Comparison of ENCODE assay signal across 23 mouse cellular contexts in the genomic region with DNA sequence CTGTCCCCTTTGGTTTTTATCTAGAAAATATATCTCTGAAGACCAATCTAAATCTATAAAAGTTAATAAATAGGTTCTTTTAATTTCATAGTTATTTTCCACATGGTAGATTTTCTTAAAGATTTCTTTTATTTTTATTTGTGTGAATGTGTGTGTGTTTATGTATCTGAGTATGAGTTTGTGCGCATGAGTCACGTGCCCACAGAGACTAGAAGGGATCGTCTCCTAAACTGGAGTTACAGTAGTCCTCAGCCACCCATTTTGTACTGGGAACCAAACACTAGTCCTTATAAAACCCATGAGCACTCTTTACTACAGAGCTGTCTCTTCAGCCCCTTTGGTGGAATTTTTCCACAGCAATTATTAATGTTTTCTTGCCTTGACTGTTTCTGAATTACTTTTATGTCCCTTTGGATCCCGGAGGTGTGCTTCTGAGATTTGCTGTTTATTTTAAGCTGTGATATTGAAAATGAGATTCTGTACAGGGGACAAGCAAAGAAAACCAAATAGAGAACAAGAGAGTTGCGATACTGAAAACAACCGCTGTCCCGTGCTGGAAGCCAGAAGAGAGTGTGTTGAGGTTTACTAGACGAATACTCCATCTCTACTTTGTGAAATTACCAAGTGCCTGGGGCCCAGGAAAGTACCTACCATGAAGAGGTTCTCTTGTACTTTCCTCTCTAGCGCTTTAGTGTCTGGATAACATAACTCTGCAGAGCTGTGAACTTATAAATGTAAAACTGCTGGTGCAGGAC.
"Had no signal": no experiment of that assay in that cellular context is flagged by ENCODE, and none has a peak within 500 bp of the region (broad histone marks: within the 10 kb centered on the region; RNA-seq: fewer than 3 reads in every experiment).

No protein-coding gene starts in this region.

- H3K27ac ChIP-seq: limb, embryonic 10.5 days; limb, embryonic 13.5 days; liver, embryonic 12.5 days; liver, embryonic 15.5 days; lung, embryonic 15.5 days; midbrain, embryonic 10.5 days; midbrain, embryonic 13.5 days; neural tube, embryonic 13.5 days; stomach, embryonic 15.5 days had no signal

- H3K27me3 ChIP-seq: limb, embryonic 13.5 days; liver, embryonic 12.5 days; liver, embryonic 15.5 days; lung, embryonic 15.5 days; megakaryocyte, embryonic 14.5 days; midbrain, embryonic 13.5 days; neural tube, embryonic 13.5 days; stomach, embryonic 15.5 days had no signal

- H3K9ac ChIP-seq: limb, embryonic 13.5 days; liver, embryonic 12.5 days; liver, embryonic 15.5 days; lung, embryonic 15.5 days; midbrain, embryonic 13.5 days; neural tube, embryonic 13.5 days; stomach, embryonic 15.5 days had no signal

- H3K4me2 ChIP-seq: limb, embryonic 13.5 days; liver, embryonic 12.5 days; liver, embryonic 15.5 days; lung, embryonic 15.5 days; midbrain, embryonic 13.5 days; neural tube, embryonic 13.5 days; stomach, embryonic 15.5 days had no signal

- H3K4me3 ChIP-seq: limb, embryonic 10.5 days; limb, embryonic 13.5 days; liver, embryonic 12.5 days; liver, embryonic 15.5 days; lung, embryonic 15.5 days; megakaryocyte, embryonic 14.5 days; midbrain, embryonic 10.5 days; midbrain, embryonic 13.5 days; myocyte; neural tube, embryonic 13.5 days; stomach, embryonic 15.5 days had no signal

- ATAC-seq: liver, embryonic 12.5 days; midbrain, embryonic 13.5 days; midbrain, embryonic 16.5 days had no signal

- H3K36me3 ChIP-seq: limb, embryonic 10.5 days; limb, embryonic 13.5 days; liver, embryonic 12.5 days; liver, embryonic 15.5 days; lung, embryonic 15.5 days; midbrain, embryonic 10.5 days; midbrain, embryonic 13.5 days; neural tube, embryonic 13.5 days; stomach, embryonic 15.5 days had no signal

- DNase-seq: kidney, postnatal 14 days; kidney, postnatal 4 days; liver; lung, adult 18-20 months; lung, postnatal 10 days; lung, postnatal 36 days; retina, postnatal 1 day; right cerebral cortex, postnatal 25 days; spleen, adult 18-20 months; thymus, adult 18-20 months; thymus, postnatal 4 days had no signal

- H3K9me3 ChIP-seq: limb, embryonic 10.5 days; limb, embryonic 13.5 days; liver, embryonic 12.5 days; liver, embryonic 15.5 days; lung, embryonic 15.5 days; megakaryocyte, embryonic 14.5 days; midbrain, embryonic 10.5 days; midbrain, embryonic 13.5 days; neural tube, embryonic 13.5 days; stomach, embryonic 15.5 days had no signal

- H3K4me1 ChIP-seq: limb, embryonic 10.5 days; limb, embryonic 13.5 days; lung, embryonic 15.5 days; midbrain, embryonic 10.5 days; midbrain, embryonic 13.5 days; neural tube, embryonic 13.5 days; stomach, embryonic 15.5 days had no signal
